Mouse (Mus musculus) hindbrain, embryonic 11.5 days (tissue): ENCODE measurements at regions not wholly inside any gene's neighbourhood (a gene's known extent, or its start where the extent isn't known, plus 50 kb on each side); places are given as distances from the start of the nearest gene placed in this dataset.

Experiments
- ATAC-seq: fragments of 200-750 bp; cut with Nextera tagmentation; 2 replicates; pipeline ENCODE4 v1.8.0; 2017; ENCODE audit warnings: mild to moderate bottlenecking, moderate TSS enrichment, moderate library complexity; ENCODE audit not compliant: low FRiP score
- DNase-seq: peaks from one replicate; pipeline ENCODE4 v3.0.0-alpha.2; 2015; ENCODE audit warnings: low spot score
- H3K27ac ChIP-seq: fragments of 300-500 bp; sonication (generic); 2 replicates; pipeline ENCODE4 v1.5.1; 2014; ENCODE audit warnings: mild to moderate bottlenecking, low read depth, low read length
- H3K27me3 ChIP-seq: fragments of 300-500 bp; sonication (generic); 2 replicates; pipeline ENCODE4 v1.6.1; 2014; ENCODE audit warnings: mild to moderate bottlenecking, low read length, moderate library complexity, mixed read lengths; ENCODE audit not compliant: control insufficient read depth, insufficient read depth
- H3K36me3 ChIP-seq: fragments of 300-500 bp; sonication (generic); 2 replicates; pipeline ENCODE4 v1.6.1; 2014; ENCODE audit warnings: mild to moderate bottlenecking, low read length, moderate library complexity, mixed read lengths; ENCODE audit not compliant: control insufficient read depth, insufficient read depth
- H3K4me1 ChIP-seq: fragments of 300-500 bp; sonication (generic); replicated peaks from 2 replicates; pipeline ENCODE4 v1.6.1; 2014; ENCODE audit warnings: low read length, mixed read lengths; ENCODE audit not compliant: control insufficient read depth, insufficient read depth
- H3K4me2 ChIP-seq: fragments of 300-500 bp; sonication (generic); replicated peaks from 2 replicates; pipeline ENCODE4 v1.6.1; 2014; ENCODE audit warnings: mild to moderate bottlenecking, low read depth, low read length
- H3K4me3 ChIP-seq: fragments of 300-500 bp; sonication (generic); 2 replicates; pipeline ENCODE4 v1.5.1; 2014; ENCODE audit warnings: low read depth, low read length
- H3K9ac ChIP-seq: fragments of 300-500 bp; sonication (generic); 2 replicates; pipeline ENCODE4 v1.6.1; 2014; ENCODE audit warnings: low read depth, low read length
- H3K9me3 ChIP-seq: fragments of 300-500 bp; sonication (generic); 2 replicates; pipeline ENCODE4 v1.6.1; 2016; ENCODE audit warnings: low read length; ENCODE audit not compliant: control insufficient read depth
- WGBS: fragments of 180-500 bp; shearing (Covaris S2); extraction: QIAGEN DNeasy Blood & Tissue Kit; methylation state at CpG from one replicate; pipeline ENCODE4 v1.1.7; 2014; 5-methylcytosine and 5-hydroxymethylcytosine counted together

DNA sequence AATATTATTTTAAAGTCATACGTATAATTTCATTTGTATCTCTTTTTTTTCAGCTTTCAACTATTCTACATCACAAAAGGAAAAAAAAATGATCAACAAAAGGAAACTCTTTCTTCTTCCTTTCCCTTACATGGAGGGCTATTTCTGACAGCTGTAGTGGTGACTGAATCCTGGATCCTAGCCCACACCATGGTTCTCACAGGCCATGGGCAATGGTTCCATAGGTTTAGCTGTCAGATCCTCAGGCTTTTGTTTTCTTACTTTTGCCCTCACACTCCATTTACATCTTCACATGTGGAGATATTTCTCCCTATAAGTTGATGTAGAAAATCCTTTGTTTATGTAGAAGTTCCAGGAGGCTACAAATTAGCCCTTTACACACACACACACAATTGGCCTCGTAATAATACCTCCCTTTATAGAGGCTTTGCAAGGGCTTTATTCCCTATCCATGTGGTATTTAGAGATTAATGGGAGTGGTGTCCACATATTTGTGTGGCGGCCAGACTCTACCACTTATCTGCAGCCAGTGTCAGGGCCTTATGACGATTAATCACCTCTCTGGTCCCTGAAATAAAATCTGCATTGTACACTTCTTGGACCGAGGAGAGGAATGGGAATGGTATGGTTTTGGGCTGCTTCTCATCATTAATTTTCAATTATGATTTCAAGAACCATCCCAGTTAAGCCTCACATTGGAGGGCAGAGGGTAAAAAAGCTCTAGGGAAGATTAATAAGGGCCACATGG, 1057.0 kb downstream of the Flrt2 start:
- no peak overlapping the region for H3K4me2 ChIP-seq
- 86% methylated on average over 5 of the region's 5 CpGs for WGBS

DNA sequence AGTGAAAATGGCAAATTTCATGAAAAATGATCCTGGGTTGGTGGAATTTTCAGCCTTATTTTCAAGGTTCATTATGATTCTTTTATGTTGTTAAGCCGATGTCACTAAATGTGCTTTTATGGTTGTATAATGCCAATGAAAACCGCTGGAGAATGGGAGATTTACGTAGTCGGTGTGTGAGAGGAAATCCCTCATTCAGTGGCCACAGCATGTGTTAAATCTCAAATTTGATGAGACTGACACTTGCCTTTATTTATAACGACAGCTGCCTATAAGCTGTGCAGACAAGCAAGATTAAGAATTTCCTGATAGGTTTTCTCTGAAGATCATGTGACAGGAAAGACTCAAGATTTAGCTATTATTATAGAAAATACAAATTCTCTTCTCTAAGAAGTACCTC, 1062.7 kb downstream of the Flrt2 start:
- WGBS = 64% methylated on average over 5 of the region's 5 CpGs
- no peak for DNase-seq
- ATAC-seq = no peak

More for the DNA sequence above, 1057.0 kb downstream of the Flrt2 start:
- ATAC-seq (no peak), DNase-seq (no peak)
- no peaks in the 10 kb centered on the region for H3K36me3 ChIP-seq
- H3K9me3 ChIP-seq = no peaks in the 10 kb centered on the region
- H3K27me3 ChIP-seq = no peaks in the 10 kb centered on the region
- H3K9ac ChIP-seq = no peak overlapping the region
- H3K4me1 ChIP-seq = no peaks in the 10 kb centered on the region
- H3K27ac ChIP-seq = no peak overlapping the region
- H3K4me3 ChIP-seq = no peak overlapping the region

DNA sequence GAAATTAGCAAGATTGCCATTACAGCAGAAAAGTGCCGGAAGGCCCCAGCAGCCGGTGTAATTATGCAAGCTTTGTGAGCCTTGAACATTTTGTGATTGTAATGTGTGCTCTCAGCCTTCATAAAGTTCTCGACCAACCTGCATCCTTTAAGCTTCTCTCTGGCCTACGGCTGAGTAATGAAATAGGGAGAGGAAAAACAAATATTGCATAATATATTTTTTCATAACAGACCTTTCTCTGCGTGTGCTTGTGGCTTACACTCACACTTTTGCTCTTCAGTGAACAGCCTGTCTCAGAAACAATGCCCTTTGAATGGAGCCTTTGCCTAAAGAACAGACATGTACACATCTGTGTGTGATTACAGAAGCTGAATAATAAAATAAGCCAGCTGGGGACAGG, 1071.1 kb downstream of the Flrt2 start:
- Histone ChIP-seq H3K4me2 (no peak overlapping the region), H3K9me3 (no peaks in the 10 kb centered on the region), H3K9ac (no peak overlapping the region), H3K27ac (no peak overlapping the region), H3K27me3 (no peaks in the 10 kb centered on the region), H3K36me3 (no peaks in the 10 kb centered on the region), H3K4me3 (no peak overlapping the region), H3K4me1 (no peaks in the 10 kb centered on the region)
- WGBS = 70% methylated on average over 5 of the region's 5 CpGs
- no peak for DNase-seq
- peak; percentile 43; the same call in 1 of the 2 replicates for ATAC-seq

More for the DNA sequence above, 1062.7 kb downstream of the Flrt2 start:
- no peaks in the 10 kb centered on the region for H3K36me3 ChIP-seq
- no peak overlapping the region for H3K27ac ChIP-seq
- no peak overlapping the region for H3K9ac ChIP-seq
- H3K4me1 ChIP-seq = no peaks in the 10 kb centered on the region
- no peak overlapping the region for H3K4me2 ChIP-seq
- H3K4me3 ChIP-seq = no peak overlapping the region
- H3K27me3 ChIP-seq = no peaks in the 10 kb centered on the region
- no peaks in the 10 kb centered on the region for H3K9me3 ChIP-seq

DNA sequence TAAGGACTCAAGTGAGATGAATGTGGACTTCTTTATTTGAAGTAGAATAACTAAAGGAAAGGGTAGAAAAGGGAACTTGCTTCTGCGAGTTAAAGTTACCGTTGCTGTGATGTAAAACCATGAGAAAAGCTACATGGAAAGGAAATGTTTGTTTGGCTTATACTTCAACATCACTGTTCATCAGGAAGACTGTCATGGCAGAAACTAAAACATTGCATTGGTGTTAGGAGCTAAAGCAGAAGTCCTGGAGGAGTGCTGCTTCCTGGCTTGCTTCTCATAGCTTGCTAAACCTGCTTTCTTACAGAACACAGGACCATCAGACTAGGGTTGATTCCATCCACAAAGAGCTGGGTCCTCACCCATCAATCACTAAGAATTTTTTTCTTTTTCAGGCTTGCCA, 1071.6 kb downstream of the Flrt2 start:
- H3K9ac ChIP-seq = no peak overlapping the region
- no peaks in the 10 kb centered on the region for H3K4me1 ChIP-seq
- no peaks in the 10 kb centered on the region for H3K36me3 ChIP-seq
- no peaks in the 10 kb centered on the region for H3K27me3 ChIP-seq
- H3K27ac ChIP-seq = no peak overlapping the region
- no peak overlapping the region for H3K4me3 ChIP-seq
- 88% methylated on average over 2 of the region's 2 CpGs for WGBS
- H3K9me3 ChIP-seq = no peaks in the 10 kb centered on the region
- ATAC-seq (no peak), DNase-seq (no peak)
- no peak overlapping the region for H3K4me2 ChIP-seq

DNA sequence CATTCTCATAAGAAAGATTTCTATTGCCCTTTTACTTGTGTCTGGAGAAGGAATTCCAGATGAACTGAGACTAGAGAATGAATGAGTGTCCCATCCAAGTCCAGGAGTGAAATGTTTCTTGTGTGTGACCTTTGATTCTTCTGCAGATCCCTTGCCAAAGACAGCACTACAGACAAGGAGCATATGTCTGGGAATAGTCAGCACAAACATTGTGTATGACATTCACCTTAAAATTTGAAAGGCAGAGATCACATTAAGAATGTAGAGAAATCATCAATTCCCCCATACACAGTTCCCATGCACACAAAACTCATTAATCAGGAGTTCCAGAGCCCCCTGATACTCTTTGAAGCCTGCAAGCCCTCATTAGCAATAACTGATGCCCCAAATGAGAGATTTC, 1072.2 kb downstream of the Flrt2 start:
- DNase-seq (no peak), ATAC-seq (no peak)

DNA sequence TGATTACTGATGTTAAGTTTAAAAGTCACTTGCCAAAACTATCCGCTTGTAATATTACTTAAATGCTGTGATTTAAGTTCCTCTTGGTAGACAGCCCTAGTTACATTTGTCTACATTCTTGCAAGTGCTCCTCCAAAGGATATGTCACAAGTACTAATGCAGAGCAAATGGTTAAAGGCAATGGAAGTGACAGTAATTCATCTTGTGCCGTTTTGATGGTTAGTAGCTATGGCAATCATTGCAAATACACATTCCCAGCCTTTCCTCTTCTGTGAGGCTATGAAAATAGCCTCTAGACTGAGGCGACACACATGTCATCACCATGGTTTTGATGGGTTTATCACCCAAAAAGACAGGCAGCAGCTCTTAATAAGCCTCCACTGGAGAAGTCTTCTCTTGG, 1079.2 kb downstream of the Flrt2 start:
- 84% methylated on average over 3 of the region's 3 CpGs for WGBS
- DNase-seq (no peak), ATAC-seq (no peak)
- H3K9ac ChIP-seq = no peak overlapping the region
- no peaks in the 10 kb centered on the region for H3K9me3 ChIP-seq
- H3K4me2 ChIP-seq = no peak overlapping the region
- H3K36me3 ChIP-seq = no peaks in the 10 kb centered on the region
- H3K4me1 ChIP-seq = no peaks in the 10 kb centered on the region
- no peak overlapping the region for H3K4me3 ChIP-seq
- no peaks in the 10 kb centered on the region for H3K27me3 ChIP-seq
- H3K27ac ChIP-seq = no peak overlapping the region

More for the DNA sequence above, 1072.2 kb downstream of the Flrt2 start:
- Histone ChIP-seq H3K4me2 (no peak overlapping the region), H3K4me1 (no peaks in the 10 kb centered on the region), H3K9me3 (no peaks in the 10 kb centered on the region), H3K9ac (no peak overlapping the region), H3K4me3 (no peak overlapping the region), H3K36me3 (no peaks in the 10 kb centered on the region), H3K27ac (no peak overlapping the region), H3K27me3 (no peaks in the 10 kb centered on the region)

DNA sequence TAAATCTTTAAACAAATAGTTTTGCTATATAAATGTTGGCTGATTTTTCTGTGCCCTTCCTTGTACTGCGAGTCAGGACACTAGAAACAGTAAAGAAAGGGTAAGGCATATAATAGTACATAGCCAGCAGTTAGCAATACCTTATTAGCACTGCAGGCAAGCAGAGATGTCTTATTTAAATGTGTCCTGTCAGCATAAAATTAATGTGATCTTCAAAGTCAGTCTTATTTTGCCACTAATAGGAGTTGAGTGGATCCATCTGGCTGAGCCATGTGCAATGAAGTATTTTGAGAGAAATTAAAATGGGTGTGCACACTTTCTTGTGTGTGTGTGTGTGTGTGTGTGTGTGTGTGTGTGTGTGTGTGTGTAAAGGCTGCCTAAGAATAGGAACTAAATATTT, 1129.3 kb downstream of the Flrt2 start:
- no peaks in the 10 kb centered on the region for H3K4me1 ChIP-seq
- H3K27me3 ChIP-seq = no peaks in the 10 kb centered on the region
- ATAC-seq (no peak), DNase-seq (no peak)
- H3K4me3 ChIP-seq = no peak overlapping the region
- no peak overlapping the region for H3K4me2 ChIP-seq
- H3K27ac ChIP-seq = no peak overlapping the region
- WGBS = 67% methylated on average over 1 of the region's 1 CpGs
- H3K9me3 ChIP-seq = no peaks in the 10 kb centered on the region
- H3K9ac ChIP-seq = no peak overlapping the region
- no peaks in the 10 kb centered on the region for H3K36me3 ChIP-seq

DNA sequence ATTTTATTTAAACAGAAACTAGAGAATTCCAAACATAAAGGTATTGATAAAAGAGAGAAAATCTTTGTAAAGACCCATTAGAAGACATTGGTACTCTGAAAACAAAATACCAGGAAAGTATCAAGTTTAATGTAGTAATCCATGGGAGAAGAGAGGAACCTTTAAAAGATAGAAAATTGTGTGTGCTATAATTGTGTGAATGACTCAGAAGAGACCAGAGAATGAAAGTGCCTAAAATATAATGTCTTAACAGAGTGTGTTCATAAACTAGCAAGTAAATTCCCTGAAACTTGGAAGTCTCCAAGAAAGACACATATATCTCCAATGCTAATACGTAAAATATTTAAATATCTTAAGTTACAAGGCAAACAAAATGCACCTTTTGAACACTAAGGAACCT, 1136.4 kb downstream of the Flrt2 start:
- H3K4me2 ChIP-seq = no peak overlapping the region
- H3K4me3 ChIP-seq = no peak overlapping the region
- no peak for ATAC-seq
- H3K27me3 ChIP-seq = no peaks in the 10 kb centered on the region
- H3K9me3 ChIP-seq = no peaks in the 10 kb centered on the region
- WGBS = 93% methylated on average over 1 of the region's 1 CpGs
- H3K4me1 ChIP-seq = no peaks in the 10 kb centered on the region
- DNase-seq = no peak
- no peaks in the 10 kb centered on the region for H3K36me3 ChIP-seq
- H3K27ac ChIP-seq = no peak overlapping the region
- H3K9ac ChIP-seq = no peak overlapping the region
